Mouse (Mus musculus) CH12.LX (cell line): ENCODE measurements at regions not wholly inside any gene's neighbourhood (a gene's known extent, or its start where the extent isn't known, plus 50 kb on each side); places are given as distances from the start of the nearest gene placed in this dataset.
"Not testable (repeated sequence)": the region's sequence is repeated elsewhere in the genome, so short reads cannot be mapped to it uniquely, and the experiment has no call there.

Experiments
- ETS1 ChIP-seq: conservative IDR thresholded peaks from 2 replicates; pipeline ENCODE4 v1.6.1; 2012; ENCODE audit warnings: low read depth, mild to moderate bottlenecking, inconsistent platforms, low read length, improper control_type of control experiment, moderate library complexity
- HCFC1 ChIP-seq: IDR thresholded peaks from 2 replicates; pipeline ENCODE4 v1.6.1; 2012; ENCODE audit warnings: low read depth, mild to moderate bottlenecking, inconsistent platforms, low read length, improper control_type of control experiment
- MEF2A ChIP-seq: IDR thresholded peaks from 2 replicates; pipeline ENCODE4 v1.6.1; 2014; ENCODE audit warnings: low read depth, mild to moderate bottlenecking, inconsistent platforms, low read length, improper control_type of control experiment, borderline replicate concordance
- PAX5 ChIP-seq: IDR thresholded peaks from 2 replicates; pipeline ENCODE4 v1.6.1; 2012; ENCODE audit warnings: low read length, inconsistent platforms, mixed read lengths
- POLR2A ChIP-seq: IDR thresholded peaks from 2 replicates; pipeline ENCODE4 v1.6.1; 2011; ENCODE audit warnings: low read depth, mild to moderate bottlenecking, improper control_type of control experiment, low read length
- TBP ChIP-seq: conservative IDR thresholded peaks from 2 replicates; pipeline ENCODE4 v1.6.1; 2011; ENCODE audit warnings: low read depth, low read length, improper control_type of control experiment
- TCF12 ChIP-seq: IDR thresholded peaks from 2 replicates; pipeline ENCODE4 v1.6.1; 2014; ENCODE audit warnings: low read depth, mild to moderate bottlenecking, inconsistent platforms, low read length, improper control_type of control experiment

DNA sequence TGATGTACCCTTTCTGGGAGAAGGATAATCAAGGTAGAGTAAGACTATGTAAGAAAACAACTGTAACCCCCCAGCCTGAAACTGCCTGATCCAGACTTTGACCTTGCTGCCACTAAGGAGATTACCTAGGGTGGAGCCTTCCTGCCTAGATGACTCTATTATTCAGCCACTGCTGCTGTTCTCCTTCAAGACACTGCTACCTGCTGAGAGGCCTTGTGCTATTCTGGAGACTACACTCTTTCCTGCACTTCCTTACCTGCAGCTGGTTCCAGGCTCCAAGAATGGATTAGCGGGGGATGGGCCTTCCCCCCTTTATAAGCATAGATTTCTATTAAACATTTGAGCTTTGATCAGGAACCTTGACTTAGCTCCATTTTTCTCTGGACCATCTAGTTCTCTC is 359.4 kb downstream of the Pros1 start:
- TF ChIP-seq TBP, PAX5, MEF2A, TCF12, POLR2A, HCFC1, ETS1: not testable (repeated sequence)
